Mouse (Mus musculus): Measurements from ENCODE around the gene Rhobtb1. TPM values are rescaled to one million over a fixed set of nuclear protein-coding genes. Genes with fewer than 3 reads are reported as not detected.
A peak's percentile ranks its signal among the peaks of the same experiment; 100 is the strongest.

Rhobtb1 gene
- polyA plus RNA-seq, 1 experiment from 2014 or later, result 32.9 TPM

DNA sequence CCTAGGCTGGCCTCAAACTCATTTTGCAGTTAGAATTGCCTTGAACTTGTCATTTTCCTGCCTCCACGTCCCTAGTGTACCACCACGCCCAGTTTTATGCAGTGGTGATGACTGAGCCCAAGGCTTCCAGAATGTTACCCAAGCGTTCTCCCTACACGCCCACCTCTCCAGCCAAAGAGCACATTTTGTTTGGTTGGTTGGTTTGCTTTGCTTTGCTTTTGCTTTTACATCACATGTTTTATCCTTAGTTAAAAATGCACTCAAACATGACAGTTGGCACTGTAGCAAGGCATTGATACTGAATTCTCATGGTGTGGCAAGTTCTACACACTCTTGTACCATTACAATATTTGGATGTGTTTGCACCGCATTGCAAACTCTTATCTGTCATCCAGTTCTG is 12.0 kb downstream of the Rhobtb1 start:
- Histone ChIP-seq H3K4me2 (no peak overlapping the region), H3K27ac (ENCODE audit: poor library complexity, severe bottlenecking) (no peak overlapping the region), H3K27me3 (replicated peaks) (no peaks in the 10 kb centered on the region), H3K9ac (no peak overlapping the region), H3K36me3 (no peaks in the 10 kb centered on the region), H3K9me3 (replicated peaks) (peaks cover 5% of the 10 kb centered on the region; the same call in 1 of the 2 replicates), H3K4me3 (no peak overlapping the region), H3K4me1 (replicated peaks) (0 out of 2 replicates have a peak, but pooled peaks cover 2% of the 10 kb centered on the region)
- 80% methylated on average over 5 of the region's 5 CpGs for WGBS
- ATAC-seq (ENCODE audit: insufficient number of reproducible peaks, low FRiP score), result no peak

DNA sequence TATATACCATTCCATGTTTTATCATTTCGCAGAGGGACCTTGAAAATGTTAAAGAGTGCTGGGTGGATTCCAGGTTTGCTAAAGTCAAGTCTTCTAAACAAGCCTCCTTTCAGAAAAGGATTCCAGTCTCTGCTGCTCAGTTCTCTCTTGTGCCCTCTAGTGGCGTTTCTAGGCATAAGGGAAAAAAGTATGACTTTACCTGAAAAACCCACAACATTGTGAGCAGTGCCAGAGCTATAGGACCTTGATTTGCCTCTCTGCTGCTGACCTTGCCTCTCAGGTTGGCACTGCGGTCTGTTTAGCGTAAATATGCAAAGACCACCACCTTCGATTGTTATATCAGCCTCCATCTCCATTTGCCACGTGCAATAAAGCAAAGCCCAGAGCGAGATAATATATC is 13.9 kb downstream of the Rhobtb1 start:
- no peaks in the 10 kb centered on the region for H3K36me3 ChIP-seq
- WGBS, result 60% methylated on average over 7 of the region's 7 CpGs
- H3K9me3 ChIP-seq (replicated peaks), result peaks cover 5% of the 10 kb centered on the region; the same call in 1 of the 2 replicates
- no peak overlapping the region for H3K27ac ChIP-seq (ENCODE audit: poor library complexity, severe bottlenecking)
- ATAC-seq (ENCODE audit: insufficient number of reproducible peaks, low FRiP score), result no peak
- H3K4me1 ChIP-seq (replicated peaks), result 0 out of 2 replicates have a peak, but pooled peaks cover 2% of the 10 kb centered on the region
- no peak overlapping the region for H3K9ac ChIP-seq
- no peak overlapping the region for H3K4me2 ChIP-seq
- H3K4me3 ChIP-seq, result no peak overlapping the region
- H3K27me3 ChIP-seq (replicated peaks), result no peaks in the 10 kb centered on the region

DNA sequence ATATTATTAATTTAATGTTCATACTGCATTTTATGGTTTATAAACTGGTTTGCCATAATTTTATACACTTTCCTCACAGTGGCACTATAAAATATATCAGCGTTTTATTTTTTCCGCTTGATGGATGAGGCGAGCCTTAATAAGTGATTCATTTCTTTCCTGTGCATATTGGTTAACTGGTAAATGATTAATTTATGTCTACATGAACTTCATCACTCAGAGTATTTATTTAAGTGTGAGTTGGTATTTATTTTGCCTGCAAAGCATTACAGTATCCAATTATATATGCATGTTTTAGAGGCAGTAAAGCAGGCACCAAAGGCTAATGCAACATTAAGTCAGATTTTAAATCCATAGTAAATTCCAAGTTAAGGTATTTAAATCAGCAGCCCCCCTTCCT is 14.6 kb downstream of the Rhobtb1 start:
- H3K27me3 ChIP-seq (replicated peaks), result no peaks in the 10 kb centered on the region
- no peak overlapping the region for H3K27ac ChIP-seq (ENCODE audit: poor library complexity, severe bottlenecking)
- H3K4me1 ChIP-seq (replicated peaks), result 0 out of 2 replicates have a peak, but pooled peaks cover 2% of the 10 kb centered on the region
- no peak for ATAC-seq (ENCODE audit: insufficient number of reproducible peaks, low FRiP score)
- no peak overlapping the region for H3K9ac ChIP-seq
- no peak overlapping the region for H3K4me2 ChIP-seq
- WGBS, result 83% methylated on average over 3 of the region's 3 CpGs
- no peaks in the 10 kb centered on the region for H3K36me3 ChIP-seq
- H3K9me3 ChIP-seq (replicated peaks), result peaks cover 5% of the 10 kb centered on the region; the same call in 1 of the 2 replicates
- H3K4me3 ChIP-seq, result no peak overlapping the region

DNA sequence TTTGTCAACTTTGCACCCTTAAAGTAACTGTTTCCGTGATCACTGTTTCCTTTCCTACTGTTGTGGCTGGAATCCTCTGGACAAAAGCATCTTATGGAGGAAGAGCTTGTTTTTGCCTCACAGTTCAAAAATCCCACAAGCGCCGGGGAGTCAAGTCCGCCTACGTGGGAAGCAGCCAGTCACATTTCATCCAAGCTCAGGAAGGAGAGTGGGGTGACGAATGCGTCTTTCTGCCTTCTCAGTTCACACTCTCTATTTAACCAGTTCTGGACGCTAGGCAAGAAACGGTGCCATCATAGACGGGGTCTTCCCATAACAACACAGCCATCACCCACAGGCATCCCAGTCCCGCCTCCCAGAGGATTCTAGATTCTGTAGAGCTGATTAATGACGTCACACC is 15.3 kb downstream of the Rhobtb1 start:
- H3K36me3 ChIP-seq, result no peaks in the 10 kb centered on the region
- no peak overlapping the region for H3K4me2 ChIP-seq
- 78% methylated on average over 12 of the region's 12 CpGs for WGBS
- no peak overlapping the region for H3K4me3 ChIP-seq
- H3K27me3 ChIP-seq (replicated peaks), result no peaks in the 10 kb centered on the region
- no peak overlapping the region for H3K9ac ChIP-seq
- H3K4me1 ChIP-seq (replicated peaks), result 0 out of 2 replicates have a peak, but pooled peaks cover 2% of the 10 kb centered on the region
- peaks cover 5% of the 10 kb centered on the region; the same call in 1 of the 2 replicates for H3K9me3 ChIP-seq (replicated peaks)
- no peak overlapping the region for H3K27ac ChIP-seq (ENCODE audit: poor library complexity, severe bottlenecking)
- ATAC-seq (ENCODE audit: insufficient number of reproducible peaks, low FRiP score), result no peak

DNA sequence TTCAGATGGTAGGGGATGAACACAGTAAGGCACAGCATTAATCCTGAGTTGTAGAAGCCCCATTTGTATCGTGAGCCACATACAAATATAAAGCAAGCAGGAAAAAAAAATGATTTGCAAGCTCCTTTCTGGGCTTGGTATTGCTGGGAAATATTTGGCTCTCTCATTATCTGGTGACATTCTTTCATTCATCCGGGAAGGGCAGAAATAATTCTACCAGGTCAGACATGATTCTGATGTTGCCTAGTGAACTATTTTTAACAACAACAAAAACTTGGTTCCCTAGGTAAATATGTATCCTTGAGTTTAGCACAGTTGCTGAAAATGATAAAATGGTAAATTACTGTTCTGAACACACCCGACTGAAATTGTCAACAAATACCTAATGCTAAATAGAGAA is 21.2 kb downstream of the Rhobtb1 start:
- no peak overlapping the region for H3K4me2 ChIP-seq
- peaks cover 6% of the 10 kb centered on the region; the same call in 1 of the 2 replicates for H3K4me1 ChIP-seq (replicated peaks)
- H3K27ac ChIP-seq (ENCODE audit: poor library complexity, severe bottlenecking), result no peak overlapping the region
- no peak overlapping the region for H3K9ac ChIP-seq
- no peak for ATAC-seq (ENCODE audit: insufficient number of reproducible peaks, low FRiP score)
- no peaks in the 10 kb centered on the region for H3K27me3 ChIP-seq (replicated peaks)
- WGBS, result 53% methylated on average over 3 of the region's 3 CpGs
- H3K36me3 ChIP-seq, result no peaks in the 10 kb centered on the region
- no peak overlapping the region for H3K4me3 ChIP-seq
- no peaks in the 10 kb centered on the region for H3K9me3 ChIP-seq (replicated peaks)

DNA sequence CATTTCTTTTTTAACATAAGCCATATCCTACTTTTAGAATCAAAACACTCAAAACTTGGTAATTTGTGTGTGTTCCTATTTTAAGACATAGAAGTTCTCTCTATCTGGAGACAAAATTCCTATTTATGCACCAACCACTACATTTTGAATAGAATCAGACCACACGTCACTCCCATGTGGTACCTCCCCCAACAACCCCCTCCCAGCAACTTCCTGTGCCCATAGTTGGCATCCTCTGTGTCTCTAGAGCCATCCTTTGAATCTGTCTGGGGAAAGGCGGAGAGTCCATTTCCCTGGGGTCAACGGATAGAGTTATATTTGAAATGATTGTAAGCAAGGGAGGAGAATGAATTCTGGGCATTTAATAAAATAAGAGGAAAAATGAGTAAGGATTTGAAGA is 24.9 kb downstream of the Rhobtb1 start:
- WGBS, result 67% methylated on average over 3 of the region's 3 CpGs
- Histone ChIP-seq H3K4me2 (no peak overlapping the region), H3K9ac (no peak overlapping the region), H3K4me1 (replicated peaks) (peaks cover 4% of the 10 kb centered on the region; the same call in 1 of the 2 replicates), H3K27ac (ENCODE audit: poor library complexity, severe bottlenecking) (no peak overlapping the region), H3K9me3 (replicated peaks) (peaks cover 6% of the 10 kb centered on the region; the same call in 1 of the 2 replicates), H3K4me3 (no peak overlapping the region), H3K27me3 (replicated peaks) (no peaks in the 10 kb centered on the region), H3K36me3 (no peaks in the 10 kb centered on the region)
- no peak for ATAC-seq (ENCODE audit: insufficient number of reproducible peaks, low FRiP score)

DNA sequence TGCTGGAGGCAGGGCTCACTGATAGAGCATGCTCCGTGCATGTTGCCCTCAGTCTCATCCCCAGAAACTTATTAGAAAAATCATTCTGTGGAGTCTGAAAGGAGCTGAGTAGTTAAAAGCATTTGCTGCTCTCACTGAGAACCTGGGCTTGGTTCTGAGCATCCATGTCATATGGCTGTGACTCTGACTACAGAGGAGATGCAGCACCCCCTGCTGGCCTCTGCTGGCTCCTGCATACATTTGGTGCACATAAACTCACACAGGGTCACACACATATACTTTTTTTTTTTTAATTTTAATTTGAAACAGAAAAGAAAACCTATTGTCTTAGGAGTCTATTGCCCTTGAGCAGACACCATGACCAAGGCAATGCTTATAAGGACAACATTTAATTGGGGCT is 28.1 kb downstream of the Rhobtb1 start:
- Histone ChIP-seq H3K27ac (ENCODE audit: poor library complexity, severe bottlenecking) (no peak overlapping the region), H3K4me3 (no peak overlapping the region), H3K36me3 (no peaks in the 10 kb centered on the region), H3K4me1 (replicated peaks) (no peaks in the 10 kb centered on the region), H3K27me3 (replicated peaks) (no peaks in the 10 kb centered on the region), H3K9me3 (replicated peaks) (peaks cover 6% of the 10 kb centered on the region; the same call in 1 of the 2 replicates), H3K4me2 (no peak overlapping the region), H3K9ac (no peak overlapping the region)
- 89% methylated on average over 1 of the region's 1 CpGs for WGBS
- ATAC-seq (ENCODE audit: insufficient number of reproducible peaks, low FRiP score), result no peak

DNA sequence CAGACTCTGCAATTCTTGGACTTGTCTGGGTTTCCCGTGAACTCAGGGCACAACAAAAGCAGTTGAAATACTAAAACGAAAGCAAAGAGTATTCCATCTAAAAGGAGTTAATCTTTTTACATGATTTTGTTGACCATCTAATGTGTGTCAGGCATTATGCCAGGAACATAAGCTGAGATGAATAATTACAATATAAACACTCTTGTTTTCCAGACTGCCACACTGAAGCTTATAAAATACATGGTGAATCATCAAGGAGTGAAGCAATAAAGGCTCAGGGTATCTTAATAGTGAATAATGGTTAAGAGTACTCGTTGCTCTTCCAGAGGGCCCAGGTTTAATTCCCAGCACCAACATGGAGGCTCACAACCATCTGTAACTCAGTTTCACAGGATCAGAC is 29.8 kb downstream of the Rhobtb1 start:
- no peaks in the 10 kb centered on the region for H3K36me3 ChIP-seq
- no peak overlapping the region for H3K4me3 ChIP-seq
- peaks cover 6% of the 10 kb centered on the region for H3K9me3 ChIP-seq (replicated peaks)
- no peak overlapping the region for H3K9ac ChIP-seq
- WGBS, result 78% methylated on average over 3 of the region's 3 CpGs
- no peaks in the 10 kb centered on the region for H3K4me1 ChIP-seq (replicated peaks)
- H3K27me3 ChIP-seq (replicated peaks), result no peaks in the 10 kb centered on the region
- ATAC-seq (ENCODE audit: insufficient number of reproducible peaks, low FRiP score), result no peak
- H3K4me2 ChIP-seq, result no peak overlapping the region
- H3K27ac ChIP-seq (ENCODE audit: poor library complexity, severe bottlenecking), result no peak overlapping the region

DNA sequence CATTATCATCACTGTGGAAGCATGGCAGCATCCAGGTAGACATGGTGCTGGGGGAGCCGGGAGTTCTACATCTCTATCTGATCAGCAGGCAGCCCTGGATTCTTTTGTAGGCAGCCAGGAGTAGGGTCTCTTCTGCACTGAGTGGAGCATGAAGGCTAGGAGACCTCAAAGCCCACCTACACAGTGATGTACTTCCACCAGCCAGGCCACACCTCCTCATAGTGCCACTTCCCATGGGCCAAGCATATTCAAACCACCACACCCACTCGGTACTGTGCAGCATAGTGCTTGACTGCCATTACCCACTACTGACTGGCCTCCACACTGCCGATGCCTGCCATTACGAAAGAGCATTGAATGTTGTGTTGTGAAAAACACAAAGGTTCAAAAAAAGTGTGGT is 33.7 kb downstream of the Rhobtb1 start:
- H3K9ac ChIP-seq, result no peak overlapping the region
- H3K27me3 ChIP-seq (replicated peaks), result no peaks in the 10 kb centered on the region
- H3K4me3 ChIP-seq, result no peak overlapping the region
- WGBS, result 87% methylated on average over 4 of the region's 4 CpGs
- H3K4me1 ChIP-seq (replicated peaks), result no peaks in the 10 kb centered on the region
- H3K9me3 ChIP-seq (replicated peaks), result no peaks in the 10 kb centered on the region; the same call in 1 of the 2 replicates
- H3K27ac ChIP-seq (ENCODE audit: poor library complexity, severe bottlenecking), result no peak overlapping the region
- no peak overlapping the region for H3K4me2 ChIP-seq
- ATAC-seq (ENCODE audit: insufficient number of reproducible peaks, low FRiP score), result no peak
- no peaks in the 10 kb centered on the region for H3K36me3 ChIP-seq

DNA sequence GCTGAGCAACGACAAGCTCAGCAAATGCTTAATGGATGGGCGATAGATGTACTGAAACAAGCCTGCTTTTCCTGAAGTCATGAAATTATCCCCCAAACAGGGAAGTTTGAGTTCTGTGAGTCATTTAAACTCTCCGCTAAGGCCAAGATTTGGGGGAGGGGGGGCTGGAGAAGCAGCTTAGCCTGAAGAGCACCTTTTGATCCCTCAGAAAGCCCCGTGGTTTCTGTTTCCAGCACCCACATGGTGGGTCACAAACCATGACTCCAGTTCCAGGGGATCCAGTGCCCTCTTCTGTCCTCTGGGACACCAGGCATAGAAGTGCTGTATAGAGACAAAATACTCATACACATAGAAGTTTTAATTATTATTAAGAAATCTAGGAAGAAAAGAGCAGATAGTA is 34.2 kb downstream of the Rhobtb1 start:
- Histone ChIP-seq H3K4me1 (replicated peaks) (peaks cover 3% of the 10 kb centered on the region; the same call in 1 of the 2 replicates), H3K27ac (ENCODE audit: poor library complexity, severe bottlenecking) (peak overlapping the region; percentile 32; the same call in 1 of the 2 replicates), H3K9ac (no peak overlapping the region), H3K4me3 (no peak overlapping the region), H3K27me3 (replicated peaks) (no peaks in the 10 kb centered on the region), H3K36me3 (no peaks in the 10 kb centered on the region), H3K9me3 (replicated peaks) (no peaks in the 10 kb centered on the region; the same call in 1 of the 2 replicates), H3K4me2 (no peak overlapping the region; the same call in 1 of the 2 replicates)
- ATAC-seq (ENCODE audit: insufficient number of reproducible peaks, low FRiP score), result no peak
- WGBS, result 85% methylated on average over 4 of the region's 4 CpGs

DNA sequence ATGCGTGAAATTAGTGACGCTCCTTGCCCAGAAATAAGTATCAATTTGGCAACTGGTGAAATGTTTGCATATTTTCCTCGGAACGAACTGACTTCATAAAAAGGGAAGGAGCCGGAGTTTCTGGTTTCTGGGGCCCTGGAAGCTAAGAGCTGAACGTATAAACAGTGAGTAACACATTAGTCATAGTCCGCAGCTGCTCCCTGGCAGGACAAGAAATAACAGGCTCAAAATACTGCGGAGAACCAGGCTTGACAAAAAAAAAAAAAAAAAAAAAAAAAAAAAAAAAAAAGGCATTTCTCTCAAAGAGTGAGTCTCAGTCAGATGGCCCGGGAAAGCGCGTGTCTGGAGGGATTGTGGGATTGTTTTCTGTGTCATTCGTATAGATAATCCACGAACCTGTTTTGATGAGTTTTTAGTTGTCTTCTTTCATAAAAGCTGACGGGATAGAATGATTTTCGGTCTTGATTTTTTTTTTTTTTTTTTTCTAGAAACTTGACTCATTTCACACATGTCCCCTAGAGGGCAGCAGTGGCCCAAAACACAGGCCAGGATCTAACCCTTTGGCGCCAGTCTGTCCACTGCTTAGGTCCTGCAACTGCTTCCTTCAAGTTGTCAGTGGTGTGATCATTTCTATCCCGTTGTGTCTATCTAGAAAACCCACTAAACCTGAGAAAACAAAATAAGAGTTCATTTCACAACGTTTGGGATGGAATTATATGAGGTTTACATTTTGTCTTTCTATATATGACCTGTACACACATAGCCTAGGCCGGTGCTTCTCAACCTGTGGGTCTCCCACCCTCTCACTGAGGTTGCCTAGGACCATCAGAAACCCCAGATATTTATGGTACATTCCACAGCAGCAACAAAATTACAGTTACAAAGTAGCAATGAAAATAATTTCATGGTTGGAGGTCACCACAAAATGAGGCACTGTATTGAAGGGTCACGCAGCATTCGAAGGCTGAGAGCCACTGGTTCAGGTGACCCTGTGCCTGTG is 35.0 kb downstream of the Rhobtb1 start:
- Histone ChIP-seq H3K4me3 (peak overlapping the region; percentile 33), H3K36me3 (no peaks in the 10 kb centered on the region), H3K4me1 (replicated peaks) (peaks cover 9% of the 10 kb centered on the region; the same call in 1 of the 2 replicates), H3K9me3 (replicated peaks) (no peaks in the 10 kb centered on the region; the same call in 1 of the 2 replicates), H3K4me2 (peak overlapping the region; percentile 50), H3K27ac (ENCODE audit: poor library complexity, severe bottlenecking) (no peak overlapping the region), H3K9ac (no peak overlapping the region), H3K27me3 (replicated peaks) (no peaks in the 10 kb centered on the region)
- 24% methylated on average over 21 of the region's 21 CpGs for WGBS
- peak; percentile 77; the same call in 1 of the 2 replicates for ATAC-seq (ENCODE audit: insufficient number of reproducible peaks, low FRiP score)

Data from heart, embryonic 12.5 days (tissue).